Mouse (Mus musculus): ENCODE data around the gene Acbd4.

DNA sequence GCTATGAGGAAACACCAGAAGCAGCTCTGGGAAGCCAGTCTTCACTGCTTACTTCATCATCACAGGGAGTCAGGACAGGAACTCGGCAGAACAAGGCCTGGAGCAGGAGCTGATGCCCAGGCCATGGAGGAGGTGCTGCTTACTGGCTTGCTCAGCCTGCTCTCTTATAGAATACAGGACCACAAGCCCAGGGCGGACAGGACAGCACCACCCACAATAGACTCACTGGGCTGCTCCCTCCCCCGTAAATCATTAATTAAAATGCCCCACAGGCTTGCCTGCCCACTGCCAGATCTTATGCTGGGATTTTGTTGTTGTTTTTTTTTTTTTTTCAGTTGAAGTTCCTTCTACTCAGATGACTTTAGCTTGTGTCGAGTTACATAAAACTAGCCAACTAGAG, 46.3 kb downstream of the Acbd4 start:
- no peak for TF ChIP-seq CTCF (IDR thresholded peaks at IDR 0.05; ENCODE audit: borderline replicate concordance, extremely low read depth, insufficient read depth, insufficient read length)
- no peak for TF ChIP-seq POLR2A (IDR thresholded peaks at IDR 0.05; ENCODE audit: borderline replicate concordance, extremely low read depth, insufficient read depth, insufficient read length, poor library complexity, severe bottlenecking)
